Mouse (Mus musculus) heart, postnatal 36 days (tissue): ENCODE results near the gene Galnt17. TPM values are rescaled to one million over a fixed set of nuclear protein-coding genes. Genes with fewer than 3 reads are reported as not detected.

Source experiments
- DNase-seq, 2 experiments: peaks; one replicate each; pipeline ENCODE4 v3.0.0; 2021 to 2022
- intact Hi-C: fragments of 180-260 bp; cut with DNase I; formaldehyde crosslinking; loops from one replicate; pipeline ENCODE4 v1.15.1; 2025
- total RNA-seq, 2 experiments: library from RNA; stranded (reverse); gene quantifications; 2 replicates each; pipeline ENCODE4 v1.2.3; 2021

The Galnt17 gene
- 1 to 10 TPM; 4.1 to 5.7 TPM for total RNA-seq

DNA sequence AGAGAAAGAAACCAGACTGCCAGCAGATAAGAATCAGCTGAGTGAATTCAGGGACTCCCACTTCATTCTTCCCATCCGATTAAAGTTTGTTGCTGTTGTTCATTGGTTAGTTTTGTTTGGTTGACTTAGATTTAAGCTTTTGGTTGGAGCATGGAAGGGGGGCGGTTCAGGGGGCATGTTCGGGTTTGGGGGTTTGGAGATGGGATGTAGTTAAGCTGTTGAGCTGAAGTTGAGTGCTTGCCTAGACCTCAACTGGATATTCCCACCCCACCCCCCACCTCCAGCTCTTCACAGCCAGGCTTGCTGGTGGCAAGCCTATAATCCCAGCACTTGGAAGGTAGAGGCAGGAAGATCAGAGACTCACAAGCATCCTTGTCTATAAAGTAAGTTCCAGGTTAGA is at the start of gene Galnt17:
Gene Galnt17, minus strand, starts transcription at position 101 of the 400 bp plus-strand sequence.
- no peak for DNase-seq
- intact Hi-C loops = loop anchor here (5.0 to 10.0 kb wide), 3 partner anchors 76 to 444 kb away; no protein-coding TSS in a partner anchor

DNA sequence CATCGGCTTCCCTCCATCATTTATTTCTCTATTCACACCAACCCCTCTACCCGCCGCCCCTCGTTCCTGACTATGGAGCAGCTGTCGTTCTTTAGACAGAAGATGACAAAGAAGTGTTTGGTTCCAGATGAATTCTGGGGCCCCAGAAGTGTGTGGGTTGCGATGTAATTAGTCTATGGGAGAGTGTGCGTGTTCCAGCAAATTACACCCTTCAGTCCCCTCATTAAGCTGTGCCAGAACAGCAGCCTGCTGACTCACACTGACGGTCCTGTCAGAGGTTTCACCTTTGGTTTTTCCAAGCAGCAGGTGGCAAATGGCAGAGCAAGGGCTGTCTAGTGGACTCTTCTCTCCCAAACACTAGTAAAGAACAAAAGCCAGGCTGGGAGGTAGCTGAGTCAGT is 26.2 kb upstream of the Galnt17 start:
- intact Hi-C loops = no loop called here

DNA sequence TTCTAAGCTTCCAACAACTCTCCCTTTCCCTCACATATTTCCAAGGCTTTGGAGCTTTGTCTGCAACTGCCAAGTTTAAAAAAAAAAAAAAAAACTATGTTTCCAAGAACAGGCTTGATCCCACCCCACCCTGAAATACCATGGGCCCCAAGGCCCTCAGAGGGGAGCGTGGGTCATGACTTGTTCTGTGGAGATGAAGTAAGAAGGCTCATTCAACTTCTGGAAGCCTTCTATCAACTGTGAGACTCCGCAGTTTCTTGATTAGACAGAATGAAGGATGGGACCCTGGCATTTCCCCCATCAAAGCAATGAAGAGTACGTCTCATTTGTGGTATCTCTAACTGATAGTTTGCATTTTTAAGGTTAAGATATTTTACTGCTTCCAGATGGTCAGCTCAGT is 13.0 kb upstream of the Galnt17 start:
- no peak for DNase-seq
- intact Hi-C loops = no loop called here

More for the DNA sequence above, 26.2 kb upstream of the Galnt17 start:
- DNase-seq = no peak

DNA sequence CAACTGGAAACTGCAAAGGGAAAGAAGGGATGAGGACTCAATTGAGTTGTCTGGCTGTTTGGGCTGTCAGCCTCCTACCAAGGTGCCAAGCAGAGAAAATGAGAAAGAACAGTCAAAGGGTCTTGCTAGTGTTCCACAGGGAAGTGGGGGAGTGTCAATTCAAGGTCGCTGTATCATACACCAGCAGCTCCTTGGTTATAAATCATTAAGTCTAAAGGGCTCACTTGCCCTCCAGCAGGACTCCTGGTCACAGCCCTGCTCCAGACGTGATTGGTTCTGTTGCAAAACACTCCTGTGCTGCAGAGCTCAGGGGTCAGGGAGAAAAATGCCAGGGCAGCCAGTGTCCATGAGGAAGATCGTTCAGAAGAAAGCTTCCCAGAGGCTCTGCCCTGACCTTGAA is 11.3 kb upstream of the Galnt17 start:
- intact Hi-C loops = no loop called here
- no peak for DNase-seq

DNA sequence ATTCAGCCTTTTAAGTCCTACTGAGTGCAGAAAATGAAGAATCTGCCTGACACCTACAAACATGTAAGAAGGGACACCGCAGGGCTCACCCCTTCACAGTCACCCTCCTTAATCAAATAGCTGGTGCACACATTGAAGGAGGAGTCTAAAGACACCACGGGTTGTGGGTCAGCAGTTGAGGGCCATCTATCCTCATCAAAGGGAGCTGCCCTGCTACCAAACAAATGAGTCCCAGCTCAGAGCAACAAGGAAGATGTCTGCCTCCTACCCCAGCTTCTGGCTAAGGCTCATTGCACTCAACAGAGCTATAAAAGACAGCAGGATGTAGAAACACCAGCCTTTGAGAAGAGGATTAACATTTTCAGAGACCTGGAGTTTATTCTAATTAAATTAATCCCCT is 10.8 kb upstream of the Galnt17 start:
- no peak for DNase-seq
- intact Hi-C loops = no loop called here

DNA sequence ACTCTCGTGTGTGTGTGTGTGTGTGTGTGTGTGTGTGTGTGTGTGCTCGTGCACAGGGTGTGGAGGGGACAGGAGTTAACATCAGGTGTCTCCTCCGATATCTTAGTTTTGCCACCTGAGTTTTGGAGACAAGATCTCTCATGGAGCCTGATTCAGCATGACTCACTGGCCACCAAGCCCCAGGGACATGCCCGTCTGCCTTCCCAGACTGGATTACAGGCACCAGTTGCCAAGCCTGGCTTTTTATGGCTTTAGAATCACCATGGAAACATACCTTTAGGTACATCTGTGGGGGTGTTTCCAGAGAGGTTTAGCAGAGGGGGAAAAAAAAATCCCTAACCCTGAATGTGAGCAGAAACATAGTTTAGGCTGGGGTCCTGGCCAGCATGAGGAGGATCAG is 6.7 kb upstream of the Galnt17 start:
- no peak for DNase-seq
- intact Hi-C loops = no loop called here

DNA sequence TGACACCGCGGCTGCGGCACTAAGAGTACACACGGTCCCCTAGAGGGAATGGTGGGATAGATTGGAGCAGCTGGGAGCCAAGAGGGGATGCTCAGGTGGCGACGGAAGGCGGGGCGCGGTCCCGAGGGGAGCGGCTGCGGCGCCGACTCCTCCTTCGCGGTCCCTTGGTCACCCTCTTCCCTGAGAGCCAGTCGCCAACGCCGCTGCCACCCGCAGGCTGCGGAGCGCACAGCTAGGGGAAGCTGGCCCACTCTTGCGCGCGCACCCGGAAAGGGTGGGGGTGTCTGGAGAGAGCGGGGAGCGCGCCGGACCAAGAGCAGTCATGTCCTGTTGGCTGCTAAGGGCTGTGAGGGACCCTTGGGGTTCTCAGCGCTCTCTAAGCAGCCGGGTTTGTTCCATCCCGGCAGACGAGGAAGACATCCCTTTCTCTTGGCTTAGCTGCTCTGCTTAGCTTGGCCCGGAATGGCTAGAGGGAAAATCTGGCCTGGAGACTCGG is 593 bp downstream of the Galnt17 start:
- intact Hi-C loops = loop anchor here (1.0 to 10.0 kb wide), 6 partner anchors 43 to 443 kb away; no protein-coding TSS in a partner anchor
- DNase-seq = peak; percentile 73 to 84

DNA sequence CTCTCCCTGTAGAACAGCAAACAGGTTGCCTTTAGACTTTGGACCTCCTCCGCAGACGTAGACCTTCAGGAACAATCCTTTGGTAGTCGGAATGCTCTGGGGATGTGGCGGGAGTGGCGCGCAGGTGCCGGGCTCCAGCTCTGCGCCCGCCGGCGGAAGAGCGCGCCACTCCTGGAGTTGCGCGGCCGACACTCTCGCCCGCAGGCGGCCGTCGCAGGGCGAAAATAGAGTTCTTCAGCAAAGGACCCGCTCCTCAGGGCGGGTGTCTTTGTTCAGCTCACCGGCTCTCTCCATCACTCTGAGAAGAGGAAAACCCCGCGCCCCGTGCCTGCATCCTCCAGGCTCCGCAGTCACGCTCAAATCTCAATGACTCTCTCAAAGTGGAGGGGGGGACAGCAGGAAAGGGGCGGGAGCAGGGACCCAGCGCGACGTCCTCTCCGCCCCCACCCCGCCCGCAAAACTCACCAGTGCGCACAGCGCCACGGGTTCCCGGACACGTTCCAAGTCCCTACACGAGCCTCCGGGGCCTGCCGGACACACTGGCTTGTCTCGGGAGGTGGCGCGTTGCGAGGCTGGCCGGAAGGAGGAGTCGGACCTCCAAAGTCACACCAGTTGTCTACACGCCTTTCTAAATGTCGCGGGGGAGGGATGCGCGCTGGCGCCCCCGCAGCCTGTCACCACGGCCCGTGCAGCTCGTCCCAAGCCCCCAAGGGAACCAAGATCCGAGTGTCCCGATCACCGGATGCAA is 1.2 kb downstream of the Galnt17 start:
- DNase-seq = peak; percentile 55 to 69
- intact Hi-C loops = loop anchor here (1.0 to 10.0 kb wide), 6 partner anchors 42 to 442 kb away; no protein-coding TSS in a partner anchor

DNA sequence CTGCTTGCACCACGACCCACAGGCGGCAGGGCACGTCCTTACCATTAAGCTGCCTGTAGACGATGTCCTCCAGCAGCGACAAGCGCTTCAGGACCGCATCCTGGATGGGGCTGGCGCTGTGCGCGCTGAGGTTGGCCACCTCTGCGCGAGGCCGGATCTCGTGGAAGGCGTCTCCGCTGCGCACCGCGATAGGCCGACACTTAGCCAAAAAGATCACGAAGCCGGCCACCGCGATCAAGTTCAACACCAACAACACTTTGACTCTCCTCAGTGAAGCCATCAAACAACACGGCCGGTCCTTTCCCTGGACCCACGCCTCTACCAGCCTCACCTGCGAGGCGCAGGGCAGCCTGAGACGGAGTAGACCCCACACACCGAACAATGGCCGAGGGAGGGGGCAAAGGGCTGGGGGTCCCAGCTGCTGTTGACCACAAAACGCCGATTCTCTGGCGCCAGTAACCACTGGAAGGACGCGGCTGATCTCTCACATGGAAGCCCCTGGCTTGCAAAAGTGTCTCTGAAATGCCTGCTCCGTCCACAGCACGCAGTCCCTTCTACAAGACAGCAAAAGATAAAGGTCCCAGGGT is 1.9 kb downstream of the Galnt17 start:
- intact Hi-C loops = loop anchor here (2.0 to 10.0 kb wide), 5 partner anchors 42 to 442 kb away; no protein-coding TSS in a partner anchor
- peak; percentile 12 to 21 for DNase-seq

DNA sequence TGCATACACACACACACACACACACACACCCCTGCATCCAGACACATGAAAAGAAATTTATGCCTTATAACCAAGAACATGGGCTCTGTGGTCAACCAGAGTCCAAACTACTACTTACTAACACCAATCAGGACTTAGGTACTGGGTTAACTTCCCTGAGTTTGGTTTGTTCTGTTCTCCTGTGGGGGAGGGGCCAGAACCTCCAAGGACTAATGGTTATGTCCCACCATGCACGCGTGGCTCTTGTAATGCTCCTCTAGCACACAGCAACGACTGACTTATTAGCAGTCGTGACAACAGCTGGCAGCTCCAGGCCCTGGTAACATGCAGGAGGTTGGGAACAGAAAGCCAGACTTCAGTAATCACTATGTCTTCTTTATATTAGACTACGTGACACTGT is 3.1 kb downstream of the Galnt17 start:
- DNase-seq = no peak
- intact Hi-C loops = loop anchor here (5.0 to 10.0 kb wide), 3 partner anchors 73 to 440 kb away; no protein-coding TSS in a partner anchor

DNA sequence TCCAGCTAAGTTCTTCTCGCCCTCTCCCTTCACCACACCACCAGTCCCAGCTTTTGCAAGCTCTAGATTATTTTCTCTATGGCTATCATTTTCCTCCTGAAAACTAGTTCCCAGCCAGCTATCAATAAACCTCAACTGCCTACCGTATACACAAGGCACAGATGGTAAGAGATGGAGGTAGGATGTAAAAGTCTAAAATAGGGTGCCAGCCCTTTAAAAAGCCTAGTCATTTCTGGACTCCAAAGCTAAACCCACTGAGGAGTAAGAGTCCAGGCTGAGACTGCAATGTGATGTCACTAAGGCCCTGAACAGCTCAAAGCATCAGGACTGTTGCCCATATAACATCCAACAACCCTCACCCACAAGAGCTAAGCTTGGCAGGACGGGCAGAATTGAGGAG is 6.8 kb downstream of the Galnt17 start:
- intact Hi-C loops = loop anchor here (10.0 kb wide), 1 partner anchor 437 kb away; no protein-coding TSS in a partner anchor
- no peak for DNase-seq

DNA sequence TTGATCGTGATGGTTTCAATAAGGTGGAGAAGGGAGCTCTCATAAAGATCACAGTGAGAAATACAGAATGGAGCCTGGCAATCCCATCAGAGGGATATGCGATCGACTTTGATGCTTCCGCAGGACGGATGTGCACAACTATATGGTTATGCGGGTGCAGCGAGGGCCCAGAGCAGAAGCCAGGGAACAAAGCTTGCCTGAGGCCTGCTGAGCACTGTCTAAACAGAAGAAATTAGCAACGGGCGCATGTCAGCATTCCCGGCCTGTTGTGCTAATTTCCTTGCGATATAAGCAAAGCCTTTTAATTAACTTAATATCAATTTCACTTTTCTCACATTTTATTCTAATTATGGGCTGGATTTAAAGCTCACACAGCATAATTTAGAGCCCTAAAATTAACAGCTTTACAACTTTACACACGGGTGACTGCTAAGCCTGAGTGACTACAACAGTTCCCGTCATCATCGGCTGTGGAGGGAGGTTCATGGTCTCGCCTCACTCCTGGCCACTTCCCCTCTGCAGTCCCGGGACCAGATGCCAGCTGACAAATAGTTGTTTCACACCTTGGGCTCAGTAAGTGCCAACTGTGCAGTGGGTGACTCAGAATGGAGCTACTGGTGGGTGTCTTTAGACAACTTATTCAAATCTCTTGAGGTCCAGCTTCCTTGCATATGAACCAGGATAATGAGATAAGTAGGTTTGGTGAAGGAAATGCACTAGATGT is 14.4 kb downstream of the Galnt17 start:
- DNase-seq = no peak
- intact Hi-C loops = no loop called here

DNA sequence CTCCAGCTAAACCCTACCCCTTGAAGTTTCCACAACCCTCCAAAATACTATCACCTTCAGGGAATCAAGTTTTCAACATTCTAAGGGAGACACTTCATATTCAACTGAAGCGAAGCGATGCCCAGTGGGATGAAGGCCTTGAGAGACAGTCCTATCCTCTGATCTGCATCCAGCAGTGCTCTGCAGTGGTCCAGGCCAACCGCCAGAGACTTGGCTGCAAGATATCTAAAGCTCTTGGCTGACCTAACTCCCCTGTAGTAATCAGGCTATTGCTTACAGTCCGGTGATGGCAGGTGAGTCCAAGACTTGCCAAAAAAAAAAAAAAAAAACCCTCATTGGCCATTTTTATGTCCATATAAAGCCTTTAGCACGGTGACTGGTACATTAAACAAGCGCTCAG is 21.2 kb downstream of the Galnt17 start:
- DNase-seq = no peak
- intact Hi-C loops = no loop called here

DNA sequence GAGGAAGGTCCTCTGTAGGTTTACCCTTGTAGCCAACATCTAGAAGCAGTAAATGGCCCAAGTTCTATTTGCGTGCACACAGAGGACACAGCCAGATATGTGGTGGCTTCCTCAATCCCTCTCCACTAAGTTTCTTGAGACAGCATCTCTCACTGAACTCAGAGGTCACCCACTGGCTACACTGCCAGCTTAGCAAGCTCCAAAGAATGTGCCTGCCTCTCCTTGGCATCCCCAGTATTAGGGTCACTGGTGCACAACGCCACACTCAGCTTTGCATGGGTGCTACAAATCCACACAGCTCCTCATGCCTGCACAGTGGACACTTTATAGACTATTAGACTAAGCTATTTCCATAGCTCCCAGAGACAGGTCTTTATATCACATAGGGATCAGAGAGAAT is 21.6 kb downstream of the Galnt17 start:
- no peak for DNase-seq
- intact Hi-C loops = no loop called here

DNA sequence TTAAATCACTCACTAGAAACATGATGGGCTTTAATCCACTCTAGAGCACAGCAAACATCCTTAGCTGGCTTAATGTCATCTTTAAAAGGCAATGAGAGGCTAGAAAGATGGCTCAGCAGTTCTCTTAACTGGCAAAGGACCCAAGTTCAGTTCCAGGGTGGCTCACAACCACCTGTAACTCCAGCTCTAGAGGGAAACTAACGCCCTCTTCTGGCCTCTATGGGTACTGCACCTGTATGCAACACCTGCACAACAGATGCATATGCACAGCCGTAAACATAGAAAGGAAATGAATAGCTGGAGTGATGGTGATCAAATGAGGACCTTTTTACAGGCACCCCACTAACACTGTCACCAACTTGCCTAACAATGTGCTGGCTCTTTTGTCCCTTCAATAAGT is 27.9 kb downstream of the Galnt17 start:
- no peak for DNase-seq
- intact Hi-C loops = no loop called here

DNA sequence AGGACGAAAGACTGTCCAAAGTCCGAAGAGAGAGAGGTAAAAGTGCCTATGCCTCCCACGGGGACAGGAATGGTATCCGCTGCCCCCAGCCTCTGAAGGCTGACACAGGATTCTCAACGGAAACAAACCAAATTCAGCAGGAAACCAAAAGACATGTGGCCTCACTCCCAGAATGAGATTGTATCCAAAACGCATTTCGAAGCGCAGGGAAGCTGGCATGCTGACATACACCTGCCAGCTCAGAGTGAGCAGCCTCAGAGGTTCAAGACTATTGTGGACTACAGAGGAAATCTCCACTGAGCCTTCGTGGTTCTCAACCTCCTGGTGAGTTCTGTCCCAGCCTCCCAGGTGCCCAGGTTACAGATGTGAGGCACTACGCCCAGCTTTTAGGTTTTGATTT is 29.0 kb downstream of the Galnt17 start:
- intact Hi-C loops = no loop called here
- no peak for DNase-seq

DNA sequence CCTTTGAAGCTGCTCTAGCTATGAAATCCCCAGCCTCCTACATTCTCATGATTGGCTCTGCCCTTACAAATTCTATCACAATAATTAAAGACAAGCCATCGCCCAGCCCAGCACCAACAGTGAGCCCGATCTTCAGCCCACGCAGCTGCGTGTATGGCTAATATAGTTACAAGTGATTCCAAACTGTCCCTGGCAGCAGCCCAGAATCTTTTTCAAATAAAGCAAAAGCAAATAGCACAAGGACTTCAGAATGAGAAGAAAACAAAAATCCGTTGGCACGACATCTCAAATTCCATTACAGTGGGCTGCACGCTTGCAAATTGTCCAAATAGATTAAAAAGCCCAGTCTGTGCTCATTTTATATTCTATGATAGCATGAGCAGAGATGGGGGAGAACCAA is 31.1 kb downstream of the Galnt17 start:
- peak; percentile 8 to 11 for DNase-seq
- intact Hi-C loops = no loop called here

DNA sequence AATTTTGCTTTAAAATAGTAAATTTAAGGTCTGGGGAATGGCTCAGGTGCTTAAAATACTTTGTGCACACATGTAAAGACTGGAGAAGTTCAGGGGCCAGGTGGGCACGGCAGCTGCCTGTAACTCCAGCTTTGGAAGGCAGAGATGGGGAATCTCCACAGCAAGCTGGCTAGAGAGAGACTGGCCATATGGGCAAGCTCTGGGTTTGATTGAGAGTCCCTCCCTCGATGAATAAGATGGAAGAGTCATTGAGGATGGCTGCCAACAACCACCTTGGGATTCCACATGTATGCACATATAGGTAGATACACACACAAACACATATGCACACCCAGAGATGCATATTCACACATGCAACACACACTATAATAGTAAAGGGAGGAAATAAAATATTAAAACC is 42.0 kb downstream of the Galnt17 start:
- DNase-seq = no peak
- intact Hi-C loops = no loop called here

DNA sequence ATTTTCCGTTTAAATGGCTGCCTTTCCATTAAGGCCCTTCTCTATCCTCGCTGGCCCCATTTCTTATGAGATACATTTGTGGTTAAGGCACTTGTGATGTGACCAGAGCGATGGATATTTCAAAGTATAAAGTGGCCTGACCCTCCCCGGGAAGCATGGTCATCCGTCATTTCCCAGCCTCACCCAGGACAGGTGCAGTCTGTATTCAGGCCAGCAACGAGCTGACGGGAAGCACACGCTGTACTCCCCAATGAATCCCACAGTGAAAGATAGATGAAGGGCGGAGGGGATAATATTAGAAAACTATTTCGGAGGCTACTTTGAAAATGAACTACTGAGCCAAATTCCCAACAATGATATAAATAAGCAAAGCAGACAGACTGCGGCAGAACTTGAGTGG is 44.2 kb downstream of the Galnt17 start:
- DNase-seq = peak in 1 of 2 experiments; percentile 21
- intact Hi-C loops = loop anchor here (2.0 kb wide), 1 partner anchor 43 kb away; no protein-coding TSS in a partner anchor

DNA sequence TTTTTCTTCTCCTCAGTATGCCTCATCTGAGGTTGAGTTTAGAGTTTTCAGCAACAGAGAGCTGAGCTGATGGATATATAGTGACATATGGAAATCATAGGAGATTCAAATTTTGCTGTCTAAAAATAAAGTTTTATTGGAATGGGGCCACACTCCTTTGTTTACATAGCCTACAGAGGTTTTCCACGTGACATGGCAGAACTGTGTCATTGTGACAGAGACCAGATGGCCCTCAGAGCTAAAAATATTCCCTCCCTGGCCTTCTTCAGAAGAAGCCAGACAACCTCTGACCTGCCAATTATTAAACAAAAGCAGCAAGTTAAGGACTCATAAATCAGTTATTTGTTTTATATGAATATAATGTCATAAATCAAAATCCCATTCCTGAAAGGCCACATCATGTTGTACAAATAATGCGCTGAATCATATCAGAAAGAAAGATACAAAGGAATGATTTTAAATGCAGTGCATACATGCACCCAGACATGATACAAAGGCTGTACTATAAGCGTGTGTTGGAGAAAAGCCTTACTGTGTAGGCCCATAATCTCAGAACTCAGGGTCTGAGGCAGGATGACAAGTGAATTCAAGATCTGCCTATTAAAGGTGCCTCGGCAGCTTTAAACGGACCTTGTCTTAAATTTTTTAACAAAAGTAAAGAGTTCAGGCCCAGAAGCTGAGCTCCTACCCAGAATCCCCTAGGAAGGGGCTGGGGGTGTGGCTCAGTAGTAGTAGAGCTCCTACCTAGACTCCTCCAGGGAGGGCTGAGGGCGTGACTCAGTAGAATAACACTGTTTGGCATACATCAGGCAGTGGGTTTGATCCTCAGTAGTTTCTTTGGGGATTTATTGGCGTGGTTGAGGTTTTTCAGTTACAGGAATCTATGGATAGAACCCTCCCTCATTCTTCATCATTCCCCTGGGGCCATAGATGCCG is 57.3 kb downstream of the Galnt17 start:
- intact Hi-C loops = loop anchor here (5.0 kb wide), 1 partner anchor 69 kb away; no protein-coding TSS in a partner anchor
- DNase-seq = peak in 1 of 2 experiments; percentile 16
